Mouse (Mus musculus): ENCODE data around the gene Olfr1301.

Gene Olfr1301

DNA sequence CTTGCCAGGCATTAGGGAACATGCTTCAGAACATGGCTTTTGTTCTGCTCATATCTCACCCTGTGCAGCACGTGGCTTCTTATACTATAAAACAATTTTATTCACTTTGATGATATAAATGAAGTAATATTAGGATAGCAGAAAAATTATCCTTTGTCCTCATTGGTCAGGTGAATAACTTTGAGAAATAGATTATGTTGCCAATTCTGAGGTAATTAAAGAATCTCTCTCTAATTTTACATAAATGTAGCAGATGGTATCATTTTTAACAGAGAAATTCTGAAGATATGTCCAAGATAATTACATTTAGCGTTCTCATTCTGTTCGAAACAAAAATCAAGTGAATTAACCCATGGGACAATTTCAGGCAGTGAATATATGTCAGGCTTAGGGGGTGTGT, at the start of gene Olfr1301:
Gene Olfr1301, plus strand, starts transcription at position 301 of the 400 bp plus-strand sequence.
- DNase-seq, result no peak

- no peak for DNase-seq
Measured at GRCm38 (mm10) chr2:111726739-111727138, 24.1 kb upstream of the Olfr1301 start.

DNA sequence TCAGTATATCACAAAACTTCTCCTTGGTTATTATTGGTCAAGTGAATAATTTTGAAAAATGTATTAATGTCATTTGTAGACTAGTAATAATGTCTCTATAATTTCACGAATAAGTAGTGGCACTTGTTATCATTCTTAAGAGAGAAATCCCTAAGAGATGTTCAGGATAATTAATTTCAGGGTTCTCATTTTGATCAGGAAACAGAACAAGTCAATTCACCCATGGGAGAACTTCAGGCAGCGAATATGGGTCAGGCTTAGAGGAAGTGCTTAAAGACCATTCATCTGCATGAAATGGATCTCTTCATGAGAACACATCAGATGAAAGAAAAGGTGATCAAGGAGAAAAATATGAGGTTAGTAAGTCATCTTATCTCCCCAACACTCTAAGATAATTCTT, 26.3 kb downstream of the Olfr1301 start, which contains the start of gene Olfr1302:
Gene Olfr1302, plus strand, starts transcription at position 301 of the 400 bp plus-strand sequence.
- DNase-seq, result no peak

Data from kidney, adult 9 months (tissue).